Mouse (Mus musculus) thymus, postnatal 10 days (tissue): Measurements from ENCODE around the gene Slc6a5.
"Not testable (repeated sequence)": the region's sequence is repeated elsewhere in the genome, so short reads cannot be mapped to it uniquely, and the experiment has no call there.

Experiments
- DNase-seq, 2 experiments: peaks; one replicate each; pipeline ENCODE4 v3.0.0; 2021; ENCODE audit warnings: low spot score in 2 of 2

Gene Slc6a5

DNA sequence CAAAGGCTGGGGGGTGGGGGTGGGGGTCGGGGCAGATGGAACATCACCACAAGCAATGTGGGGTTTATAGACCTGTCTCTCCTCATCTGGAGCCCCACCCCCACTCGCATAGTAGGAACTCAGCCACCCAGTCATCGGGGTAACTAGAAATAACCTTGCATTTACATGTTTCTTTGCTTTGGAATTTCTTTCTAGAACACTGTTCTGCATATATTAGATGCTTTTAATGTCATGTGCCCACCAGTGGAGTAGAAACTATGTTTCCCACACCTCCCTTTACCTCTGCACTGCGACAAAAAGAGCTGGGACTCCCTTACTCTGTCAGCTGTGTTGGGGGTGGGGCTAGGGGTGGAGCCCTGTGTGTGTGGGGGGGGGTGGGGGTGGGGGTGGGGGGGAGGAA lies 3.2 kb downstream of the Slc6a5 start:
- DNase-seq = no peak

GRCm38 (mm10) chr7:49913728-49914328 lies 3.9 kb downstream of the Slc6a5 start:
- DNase-seq = no peak

- no peak for DNase-seq
Observed at GRCm38 (mm10) chr7:49914946-49915345, 5.0 kb downstream of the Slc6a5 start.

DNA sequence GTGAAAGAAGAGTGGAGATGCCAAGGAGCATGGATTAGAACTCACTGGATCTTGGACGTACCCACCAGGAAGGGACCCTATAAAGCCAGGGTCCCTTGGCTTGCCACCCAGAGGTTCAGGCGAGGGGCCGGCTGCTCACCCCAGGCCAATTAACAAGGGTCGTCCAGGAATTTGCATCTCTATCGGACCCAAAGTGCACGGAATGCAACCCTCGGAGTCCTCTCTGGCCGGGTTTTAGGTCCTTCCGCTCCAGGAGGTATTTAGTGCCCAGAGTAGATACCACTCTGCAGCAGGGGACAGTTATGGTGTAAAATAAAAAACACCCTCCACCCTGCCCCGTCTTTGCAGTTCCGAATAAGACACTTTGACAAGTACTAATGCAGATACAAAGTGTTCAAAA lies 5.5 kb downstream of the Slc6a5 start:
- DNase-seq = no peak

DNA sequence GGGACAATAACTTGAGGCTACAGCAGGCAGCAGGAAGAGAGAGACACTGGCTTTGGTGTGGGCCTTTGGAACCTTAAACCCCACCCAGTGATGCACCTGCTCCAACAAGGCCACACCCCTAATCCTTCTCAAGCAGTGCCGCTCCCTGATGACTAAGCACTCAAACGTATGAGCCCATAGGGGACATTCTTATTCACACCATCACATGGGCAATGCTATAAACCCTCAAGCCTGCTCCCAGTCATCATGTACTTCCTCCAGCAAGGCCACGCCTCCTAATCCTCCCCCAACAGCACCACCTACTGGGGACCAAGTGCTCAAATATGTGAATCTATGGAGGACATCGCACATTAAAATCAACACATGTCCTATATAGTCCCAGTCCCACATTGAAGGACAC lies 9.5 kb downstream of the Slc6a5 start:
- DNase-seq = no peak

DNA sequence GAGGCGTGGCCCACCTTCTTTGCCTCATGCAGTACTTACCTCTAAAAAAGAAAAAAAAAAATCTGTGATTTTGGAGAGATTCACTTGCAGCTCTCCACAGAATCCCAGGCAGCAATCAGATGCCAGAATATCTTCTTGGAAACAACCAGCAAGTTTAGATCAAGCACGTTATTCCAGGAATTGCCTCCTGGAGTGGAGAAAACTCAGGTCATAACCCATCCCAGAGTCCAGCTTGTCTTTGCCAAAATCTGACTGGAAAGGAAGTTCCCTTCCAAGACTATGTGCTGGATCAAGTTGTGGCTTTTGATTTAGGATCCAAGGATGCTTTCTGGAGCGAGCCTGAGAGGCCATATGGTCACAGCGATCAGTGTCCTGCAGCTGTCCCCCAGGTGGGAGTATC lies 10.8 kb downstream of the Slc6a5 start:
- DNase-seq = no peak

DNA sequence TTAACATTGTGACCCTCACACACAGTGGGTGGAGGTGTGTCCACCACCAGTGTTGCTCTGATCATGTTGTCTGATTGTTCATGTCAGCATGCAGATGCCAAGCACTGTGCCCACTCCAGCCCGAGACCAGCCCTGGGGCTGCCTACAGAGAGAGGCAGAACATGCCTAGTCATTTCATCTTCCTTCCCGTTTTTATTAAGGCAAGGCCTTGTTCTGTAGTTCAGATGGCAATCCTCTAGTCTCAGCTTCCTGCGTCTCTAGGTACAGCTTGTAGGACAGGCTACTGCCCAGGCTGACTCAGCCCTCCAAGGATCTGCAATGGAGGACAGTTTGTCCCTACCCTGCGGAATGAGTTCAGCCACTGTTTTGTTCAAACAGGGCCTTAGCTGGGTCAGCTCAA lies 13.0 kb downstream of the Slc6a5 start:
- DNase-seq = no peak

DNA sequence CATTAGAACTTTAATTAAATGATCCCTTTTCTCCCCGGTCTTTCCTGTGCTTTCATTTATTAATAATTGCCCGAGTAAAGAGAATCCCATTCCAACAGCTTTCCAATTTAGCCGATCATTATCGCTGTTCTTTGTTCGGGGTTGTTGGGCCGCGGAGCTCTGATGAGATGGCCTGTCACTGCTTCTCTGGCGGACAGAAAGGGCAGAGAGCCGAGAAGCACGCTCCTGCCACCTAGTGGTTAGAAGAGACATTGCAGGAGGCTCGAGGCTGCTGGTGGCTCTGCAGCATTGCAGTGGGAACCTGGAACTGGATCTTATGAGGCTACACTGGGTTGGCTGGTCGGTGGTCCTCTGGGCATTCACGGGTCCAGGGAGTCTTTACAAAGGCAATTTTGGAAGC lies 13.4 kb downstream of the Slc6a5 start:
- peak; percentile 21 to 65 for DNase-seq

DNA sequence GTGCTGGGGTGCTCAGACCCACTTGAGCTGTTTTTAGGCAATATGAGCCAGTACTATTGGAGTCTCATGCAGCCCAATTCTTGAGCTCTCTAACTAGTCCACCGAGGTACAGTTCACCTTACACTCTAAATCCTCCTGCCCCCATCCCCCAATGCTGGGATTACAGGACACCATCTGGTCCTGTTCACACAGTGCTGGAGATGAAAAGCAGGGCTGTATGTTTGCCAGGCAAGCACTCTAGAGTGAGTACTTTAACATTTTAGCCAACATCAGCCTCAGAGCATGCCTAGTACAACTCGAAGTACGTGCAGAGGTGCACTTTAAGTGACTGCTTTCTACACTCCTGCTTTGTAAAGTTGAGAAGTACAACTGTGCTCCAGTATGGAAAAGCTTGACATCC lies 18.6 kb downstream of the Slc6a5 start:
- no peak for DNase-seq

DNA sequence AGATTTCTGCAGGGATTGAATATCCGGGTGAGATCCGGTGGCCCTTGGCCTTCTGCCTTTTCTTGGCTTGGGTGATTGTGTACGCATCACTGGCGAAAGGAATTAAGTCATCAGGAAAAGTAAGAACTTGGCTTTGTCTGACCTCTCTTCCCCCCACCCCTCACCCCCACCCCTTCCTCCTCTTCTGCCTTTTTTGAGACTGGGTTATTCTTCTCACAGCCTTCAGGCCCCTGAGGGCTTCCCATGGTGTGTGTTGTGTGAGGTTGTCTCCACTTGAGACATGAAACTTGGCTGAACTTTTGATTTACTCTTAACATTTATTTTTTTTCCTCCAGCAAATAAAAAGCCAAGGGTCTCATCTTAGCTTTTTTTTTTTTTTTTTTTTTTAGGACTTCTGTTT lies 20.1 kb downstream of the Slc6a5 start:
- no peak for DNase-seq

DNA sequence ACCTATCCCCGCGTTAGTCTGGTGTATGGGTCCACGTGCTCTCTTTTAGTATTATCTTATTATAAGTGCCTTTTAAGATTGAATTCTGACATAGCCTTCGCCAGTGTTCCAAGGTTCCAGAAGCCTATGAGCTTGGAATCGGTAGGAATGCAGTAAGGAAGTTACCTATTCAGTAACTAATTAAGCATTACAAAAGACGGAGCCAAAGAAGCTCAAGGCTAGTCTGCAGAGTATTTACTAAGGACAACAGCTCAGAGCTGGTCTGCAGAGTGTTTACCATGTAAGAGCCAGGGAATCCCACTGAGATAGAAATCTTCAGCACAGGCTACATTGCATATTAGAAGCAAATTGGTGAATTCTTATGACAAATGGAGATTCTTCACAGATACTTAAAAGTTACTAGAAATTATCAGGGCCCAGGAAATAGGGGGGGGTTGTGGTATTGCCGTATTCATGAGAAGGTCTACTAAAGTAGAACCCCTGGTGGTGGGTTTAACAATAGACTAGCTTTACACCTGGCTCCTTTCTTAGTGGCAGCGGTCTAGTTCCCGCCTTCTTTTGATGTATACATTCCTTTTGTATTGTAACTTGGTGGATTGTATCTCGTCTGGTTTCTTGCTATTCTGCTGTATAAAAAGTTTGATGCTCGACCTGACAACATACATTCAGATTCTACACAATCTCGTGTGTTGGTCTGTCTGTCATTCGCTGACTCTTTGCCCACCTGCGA lies 23.6 kb downstream of the Slc6a5 start:
- DNase-seq = not testable (repeated sequence)

GRCm38 (mm10) chr7:49936821-49937220 lies 26.9 kb downstream of the Slc6a5 start:
- no peak for DNase-seq

DNA sequence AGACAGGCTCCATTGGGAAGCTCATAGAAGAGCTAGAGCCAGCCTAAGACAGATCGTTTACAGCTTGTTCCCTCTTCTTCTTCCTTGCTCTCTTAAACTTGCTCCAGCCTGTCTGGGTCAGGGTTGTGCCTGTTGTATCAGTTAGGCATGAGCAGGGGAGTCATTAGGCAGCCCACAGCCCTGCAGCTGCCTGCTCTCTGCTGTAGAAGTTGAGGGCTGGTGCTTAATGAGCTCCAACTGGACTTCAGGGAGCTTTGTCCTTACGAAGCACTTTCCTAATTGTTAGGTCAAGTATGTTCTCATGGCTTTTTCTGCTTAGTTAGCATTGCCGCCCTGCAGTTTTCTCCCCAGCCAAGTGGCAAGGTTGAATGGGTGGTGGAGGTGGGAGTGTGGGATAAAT lies 32.1 kb downstream of the Slc6a5 start:
- DNase-seq = no peak

DNA sequence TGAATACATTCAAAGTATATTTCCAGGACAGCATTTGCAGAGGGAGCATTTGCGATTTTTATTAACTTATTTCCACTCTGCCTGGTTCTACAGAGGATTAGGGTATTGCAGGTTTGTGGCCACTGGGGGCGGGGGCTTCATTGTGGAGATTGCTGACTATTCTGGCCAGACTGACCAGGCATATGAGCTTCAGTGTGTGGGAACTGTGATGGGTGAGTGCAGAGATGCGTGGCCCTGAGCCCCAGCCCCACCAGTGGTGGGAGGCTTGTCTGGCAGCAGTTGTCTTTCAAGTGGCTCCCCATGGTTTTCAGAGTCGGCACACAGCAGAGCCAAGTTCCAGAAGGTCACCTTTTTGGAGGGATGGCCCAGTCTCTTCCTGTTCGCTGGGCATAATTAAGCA lies 32.5 kb downstream of the Slc6a5 start:
- no peak for DNase-seq

DNA sequence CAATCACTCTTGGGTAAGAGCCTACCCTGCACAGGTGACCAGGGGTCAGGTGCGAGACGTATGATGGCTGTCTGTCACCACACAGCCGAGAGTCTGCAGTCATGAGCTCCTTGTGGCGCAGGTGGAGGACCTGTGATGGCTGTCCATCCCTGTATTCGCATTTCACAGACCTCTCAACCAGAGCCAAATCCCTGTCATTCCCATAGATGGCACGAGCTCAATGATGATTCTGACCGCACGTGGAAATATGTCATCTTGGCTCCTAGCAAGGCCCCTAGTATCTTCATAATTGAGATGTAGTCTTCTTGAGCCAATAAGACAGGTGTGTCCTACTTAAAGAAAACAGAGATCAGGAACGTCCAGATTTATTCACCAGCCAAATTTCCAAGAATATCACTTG lies 36.7 kb downstream of the Slc6a5 start:
- DNase-seq = no peak

- no peak for DNase-seq
Observed at GRCm38 (mm10) chr7:49953546-49954181, 43.7 kb downstream of the Slc6a5 start.

DNA sequence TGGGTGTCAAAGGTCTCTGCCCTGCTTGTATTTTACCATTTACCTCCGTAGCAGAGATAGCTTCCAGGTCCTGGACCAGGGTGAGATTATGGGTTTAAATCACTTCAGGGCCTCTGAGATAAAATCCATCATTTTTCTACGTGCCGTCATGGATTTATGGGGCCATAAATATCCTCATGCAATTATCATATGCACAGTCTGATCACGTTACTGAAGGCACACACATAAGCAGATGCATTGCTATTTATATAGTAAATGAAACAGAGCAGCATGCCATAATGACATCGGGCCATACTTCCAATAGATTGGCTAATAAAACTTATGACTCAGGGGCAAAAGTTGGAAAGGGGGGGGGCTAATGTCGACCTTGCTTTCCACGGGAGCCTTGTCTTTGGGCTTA lies 44.9 kb downstream of the Slc6a5 start:
- DNase-seq = no peak

DNA sequence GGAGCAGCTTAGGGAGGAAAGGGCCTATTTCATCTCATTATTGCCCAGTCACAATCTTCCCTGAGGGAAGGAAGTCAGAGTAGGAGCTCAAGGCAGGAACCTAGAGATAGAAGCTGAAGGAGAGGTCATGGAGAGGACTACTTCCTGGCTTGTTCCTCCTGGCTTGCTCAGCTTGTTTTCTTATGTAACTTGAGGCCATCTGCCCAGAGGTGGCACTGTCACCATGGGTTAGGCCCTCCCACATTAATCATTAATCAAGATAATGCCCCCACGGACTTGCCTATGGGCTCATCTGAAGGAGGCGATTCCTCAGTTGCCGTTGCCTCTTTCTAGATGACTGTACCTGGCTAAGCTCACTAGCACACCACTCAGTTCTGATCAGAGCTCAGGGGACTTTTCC lies 47.2 kb downstream of the Slc6a5 start:
- DNase-seq = no peak

DNA sequence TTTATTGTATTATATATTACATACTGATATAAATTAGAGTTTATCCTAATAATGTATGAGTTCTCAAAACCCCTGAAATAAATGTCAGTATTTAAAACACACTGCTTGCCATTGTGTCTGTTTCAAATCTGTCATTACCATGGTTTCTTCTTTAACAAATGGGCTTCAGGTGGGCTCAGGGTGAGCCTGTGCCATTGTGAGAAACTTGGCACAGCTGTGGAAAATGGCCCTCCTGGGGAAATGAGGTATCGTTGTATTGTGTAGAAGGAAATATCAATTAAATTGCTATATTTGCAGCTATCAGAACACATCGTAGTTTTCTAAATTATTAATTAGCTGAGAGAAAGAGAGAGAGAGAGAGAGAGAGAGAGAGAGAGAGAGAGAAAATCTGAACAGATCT lies 53.8 kb downstream of the Slc6a5 start:
- no peak for DNase-seq

DNA sequence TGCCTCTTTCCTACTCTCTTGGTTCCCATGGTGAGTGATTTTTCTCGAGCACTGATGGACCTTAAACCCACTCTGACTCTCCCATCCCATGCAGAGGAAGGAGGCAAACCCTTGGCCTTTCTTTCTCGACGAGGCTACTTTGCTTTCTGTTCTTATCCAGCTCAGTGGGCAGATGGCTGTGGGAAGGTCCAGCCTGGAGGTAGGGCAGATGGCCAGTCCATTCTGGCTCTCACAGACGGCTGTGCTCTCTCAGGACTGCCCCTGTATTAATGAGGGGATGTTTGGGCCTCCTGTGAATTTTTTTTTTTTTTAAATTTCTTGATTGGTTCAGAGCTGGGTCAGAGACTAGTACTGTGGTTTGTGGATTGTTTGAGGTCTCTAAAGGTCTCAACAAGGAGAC lies 59.6 kb downstream of the Slc6a5 start:
- DNase-seq = no peak

DNA sequence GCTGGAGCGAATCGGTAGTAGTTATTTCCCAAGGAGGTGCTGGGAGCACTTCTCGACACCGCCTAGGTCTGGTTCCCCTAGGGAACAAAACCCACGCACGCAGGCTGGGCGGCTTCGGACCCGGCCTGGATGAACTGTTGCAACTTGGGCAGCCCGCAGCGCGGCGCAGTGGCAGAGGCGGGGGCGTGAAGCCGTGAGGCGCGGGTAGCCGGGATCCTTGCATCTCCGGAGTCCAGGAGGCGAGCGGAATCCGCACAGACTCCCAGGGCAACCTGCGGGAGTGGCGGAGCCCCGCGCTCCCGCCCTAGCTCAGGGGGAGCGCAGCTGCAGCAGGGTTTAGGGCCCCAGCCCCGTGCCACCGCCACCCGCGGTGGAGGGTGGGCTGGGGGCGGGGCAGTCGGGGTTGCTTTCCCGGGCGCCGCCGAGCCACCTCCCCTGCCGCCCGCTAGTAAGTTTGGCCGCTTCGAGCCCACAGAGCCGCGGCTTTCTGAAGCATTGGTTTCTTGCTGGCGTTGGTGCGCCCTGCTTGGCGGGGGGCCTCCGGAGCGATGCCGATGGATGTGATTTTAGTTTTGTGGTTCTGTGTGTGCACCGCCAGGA lies 65.0 kb downstream of the Slc6a5 start, which contains the start of gene Nell1:
Gene Nell1, plus strand, starts transcription at position 24 of the 600 bp plus-strand sequence.
- DNase-seq = no peak

GRCm38 (mm10) chr7:49975441-49976121 lies 65.6 kb downstream of the Slc6a5 start:
- DNase-seq = no peak
